Mouse (Mus musculus): ENCODE data around the gene Clec2e.

Clec2e gene

GRCm38 (mm10) chr6:129058013-129058412 is 42.7 kb downstream of the Clec2e start:
- no peak for DNase-seq (ENCODE audit: low read depth, low spot score)

- no peak for DNase-seq (ENCODE audit: low read depth, low spot score)
Measured at GRCm38 (mm10) chr6:129056237-129056636, 44.5 kb downstream of the Clec2e start.

GRCm38 (mm10) chr6:129051731-129052130 is 49.0 kb downstream of the Clec2e start:
- DNase-seq (ENCODE audit: low read depth, low spot score): no peak

- DNase-seq (ENCODE audit: low read depth, low spot score): no peak
Measured at GRCm38 (mm10) chr6:129051086-129051485, 49.6 kb downstream of the Clec2e start.

- peak; percentile 18 for DNase-seq (ENCODE audit: low read depth, low spot score)
Measured at GRCm38 (mm10) chr6:129049596-129050251, 51.0 kb downstream of the Clec2e start.

GRCm38 (mm10) chr6:129048857-129049473 is 51.7 kb downstream of the Clec2e start:
- peak; percentile 59 for DNase-seq (ENCODE audit: low read depth, low spot score)

- no peak for DNase-seq (ENCODE audit: low read depth, low spot score)
Measured at GRCm38 (mm10) chr6:129048381-129048780, 52.3 kb downstream of the Clec2e start.

GRCm38 (mm10) chr6:129045601-129046000 is 55.1 kb downstream of the Clec2e start, which contains the start of gene Klrb1f:
TSS of gene Klrb1f (plus strand) at chr6:129045901.
- no peak for DNase-seq (ENCODE audit: low read depth, low spot score)

- DNase-seq (ENCODE audit: low read depth, low spot score): no peak
Measured at GRCm38 (mm10) chr6:129042470-129042869, 58.2 kb downstream of the Clec2e start.

All from ES-CJ7 (cell line).